Mouse (Mus musculus) lung, postnatal 0 days (tissue): ENCODE results near the gene Mia2.

ENCODE experiments used
- CTCF ChIP-seq: IDR thresholded peaks from 2 replicates; pipeline ENCODE4 v1.5.1; 2016; ENCODE audit warnings: antibody characterized with exemption, mild to moderate bottlenecking
- EP300 ChIP-seq: IDR thresholded peaks from 2 replicates; pipeline ENCODE4 v1.6.1; 2016; ENCODE audit warnings: antibody characterized with exemption, mild to moderate bottlenecking, control low read depth

GRCm38 (mm10) chr12:59060322-59060721, 35.3 kb upstream of the Mia2 start:
- no peak for TF ChIP-seq CTCF
- TF ChIP-seq EP300: no peak
